Mouse (Mus musculus) left cerebral cortex, postnatal 36 days (tissue): ENCODE measurements around the gene Olfr552. TPM values are rescaled to one million over a fixed set of nuclear protein-coding genes. Genes with fewer than 3 reads are reported as not detected.

Experiments used
- total RNA-seq, 2 experiments: library from RNA; stranded (reverse); gene quantifications; 2 replicates each; pipeline ENCODE4 v1.2.3; 2021

The Olfr552 gene
- total RNA-seq, 2 experiments from 2014 or later = 0.27 TPM; not detected in 1

Other genes with a start within 250 kb of the Olfr552 start
- 10 to 100 TPM; 10.8 to 13.0 TPM for gene Rrm1, start 156.1 kb upstream of the Olfr552 start, total RNA-seq
- not detected for gene Olfr543, start 116.1 kb upstream of the Olfr552 start, total RNA-seq
- not detected for gene Olfr544, start 109.5 kb upstream of the Olfr552 start, total RNA-seq
- gene Olfr545, start 98.2 kb upstream of the Olfr552 start, total RNA-seq = not detected
- gene Olfr547, start 63.0 kb upstream of the Olfr552 start, total RNA-seq = not detected
- gene Olfr548-ps1, start 56.9 kb upstream of the Olfr552 start, total RNA-seq = not detected
- gene Olfr549, start 47.9 kb upstream of the Olfr552 start, total RNA-seq = not detected
- gene Trim21, start 32.3 kb upstream of the Olfr552 start, total RNA-seq = 1 to 10 TPM; 2.0 to 4.3 TPM
- under 1 TPM; 0.42 to 0.50 TPM for gene Olfr550, start 26.3 kb upstream of the Olfr552 start, total RNA-seq
- gene Olfr551, start 5.9 kb upstream of the Olfr552 start, total RNA-seq = not detected
- not detected for gene Olfr553, start 20.4 kb downstream of the Olfr552 start, total RNA-seq
- not detected for gene Olfr554, start 40.7 kb downstream of the Olfr552 start, total RNA-seq
- not detected for gene Olfr555, start 61.1 kb downstream of the Olfr552 start, total RNA-seq
- not detected for gene Olfr556, start 67.1 kb downstream of the Olfr552 start, total RNA-seq
- 1 to 10 TPM; 5.5 to 6.7 TPM for gene Trim68, start 89.6 kb downstream of the Olfr552 start, total RNA-seq
- gene Olfr557, start 98.1 kb downstream of the Olfr552 start, total RNA-seq = under 1 TPM in 1 of 2 experiments, not detected in 1; 0.25 TPM
- gene Olfr558, start 104.4 kb downstream of the Olfr552 start, total RNA-seq = under 1 TPM; 0.12 to 0.29 TPM
- not detected for gene Olfr33, start 121.3 kb downstream of the Olfr552 start, total RNA-seq
- not detected for gene Olfr559, start 129.7 kb downstream of the Olfr552 start, total RNA-seq
- gene Olfr560, start 161.6 kb downstream of the Olfr552 start, total RNA-seq = under 1 TPM; 0.27 to 0.54 TPM
- gene Olfr78, start 161.7 kb downstream of the Olfr552 start, total RNA-seq = under 1 TPM; 0.72 to 0.77 TPM
- gene Olfr561, start 173.5 kb downstream of the Olfr552 start, total RNA-seq = not detected
- not detected for gene Olfr564, start 205.7 kb downstream of the Olfr552 start, total RNA-seq